Mouse (Mus musculus) liver, adult (tissue): ENCODE data around the gene Cpe.

Experiments used
- GATA4 ChIP-seq: IDR thresholded peaks from 2 replicates; pipeline ENCODE4 v1.6.1; 2014; ENCODE audit warnings: mild to moderate bottlenecking, low read length; ENCODE audit not compliant: insufficient replicate concordance

Gene Cpe

DNA sequence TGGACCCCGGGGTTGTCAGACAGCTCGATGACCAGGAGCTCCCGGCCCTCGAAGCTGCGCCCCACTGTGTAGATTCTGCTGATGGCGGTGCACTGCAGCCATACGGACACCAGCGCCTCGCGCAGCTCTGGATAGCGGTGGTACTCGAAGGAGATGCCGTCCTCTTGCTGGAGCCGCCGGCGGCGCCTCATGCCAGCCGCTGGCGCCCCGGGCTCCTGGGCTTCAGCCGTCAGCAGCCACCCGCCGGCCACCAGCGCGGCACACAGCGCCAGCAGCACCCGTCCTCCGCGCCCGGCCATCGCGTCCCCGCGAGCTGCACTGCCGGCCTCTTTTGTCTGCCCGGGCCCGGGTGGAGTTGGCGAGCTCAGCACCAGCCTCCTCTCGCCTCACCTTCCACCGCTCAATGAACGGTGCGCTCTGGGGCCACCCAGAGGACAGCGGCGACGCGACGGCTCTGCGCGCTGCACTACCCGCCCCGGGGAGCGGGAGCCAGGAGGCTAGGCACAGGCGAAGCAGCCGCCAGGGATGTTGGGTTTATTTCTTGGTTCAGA, at the start of gene Cpe:
Cpe (minus strand) TSS at position 404 of the 551 bp plus-strand sequence.
- no peak for TF ChIP-seq GATA4

GRCm38 (mm10) chr8:64740547-64741211, 47.8 kb upstream of the Cpe start:
- no peak for TF ChIP-seq GATA4

DNA sequence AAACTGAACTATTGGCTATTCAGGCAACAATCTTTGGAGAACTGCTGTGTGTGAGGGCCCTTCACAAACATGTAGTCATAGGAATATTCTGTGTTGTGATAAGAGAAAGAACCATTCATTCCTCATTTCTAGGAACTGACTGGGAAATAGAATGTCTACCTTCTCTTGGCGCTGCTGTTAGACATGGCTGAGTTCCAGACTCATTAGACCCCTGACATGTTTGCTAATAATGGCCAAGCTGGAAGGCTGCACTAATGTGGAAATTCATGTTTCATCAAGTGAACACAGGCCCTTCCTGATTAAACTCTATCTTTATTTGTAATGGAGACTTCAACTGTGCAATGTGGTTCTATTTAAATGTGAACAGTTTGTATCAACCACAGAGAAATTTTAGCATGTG, 46.1 kb upstream of the Cpe start:
- TF ChIP-seq GATA4, result no peak

DNA sequence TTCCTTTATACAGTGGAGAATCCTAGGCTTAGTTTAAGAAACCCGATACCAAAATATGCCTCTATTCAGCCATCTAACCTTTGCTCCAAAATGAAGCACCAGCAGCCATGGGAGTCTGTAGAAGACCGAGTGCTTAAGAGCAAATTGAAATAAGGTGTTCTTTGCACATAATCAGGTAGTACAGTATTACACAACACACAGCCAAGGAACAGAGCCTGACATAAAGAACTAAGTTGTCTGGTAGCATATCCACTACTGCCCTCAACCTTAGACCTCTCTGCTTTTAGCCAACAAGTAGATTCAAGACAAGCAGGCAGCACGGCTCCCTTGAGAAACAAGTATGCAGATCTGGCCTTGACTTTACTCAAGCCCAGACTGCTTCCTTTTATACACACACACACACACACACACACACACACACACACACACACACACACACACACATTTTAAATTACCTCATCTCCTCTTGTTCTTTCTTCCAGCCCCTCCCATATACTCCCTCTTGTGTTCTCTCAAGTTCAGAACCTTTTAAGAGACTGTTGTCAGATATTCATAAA, 44.0 kb upstream of the Cpe start:
- no peak for TF ChIP-seq GATA4

DNA sequence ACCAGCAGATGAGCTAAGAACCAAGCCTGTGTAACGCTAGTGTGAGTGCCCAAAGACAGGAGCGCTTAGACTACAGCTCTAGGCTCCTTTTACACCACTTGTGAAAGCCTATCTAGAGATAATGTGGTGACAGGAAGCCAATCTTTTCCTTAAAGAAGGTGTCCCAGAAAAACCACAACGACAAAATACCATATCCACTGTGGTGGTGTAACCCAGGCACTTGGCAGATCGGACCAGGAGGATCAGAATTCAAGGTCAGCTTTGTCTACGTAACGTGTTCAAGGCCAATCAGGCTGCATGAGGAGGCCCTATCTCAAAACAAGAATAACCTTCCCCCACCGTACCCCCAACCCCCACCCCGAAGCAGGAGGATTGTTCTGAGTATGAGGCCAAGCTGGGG, 42.3 kb upstream of the Cpe start:
- TF ChIP-seq GATA4, result no peak

DNA sequence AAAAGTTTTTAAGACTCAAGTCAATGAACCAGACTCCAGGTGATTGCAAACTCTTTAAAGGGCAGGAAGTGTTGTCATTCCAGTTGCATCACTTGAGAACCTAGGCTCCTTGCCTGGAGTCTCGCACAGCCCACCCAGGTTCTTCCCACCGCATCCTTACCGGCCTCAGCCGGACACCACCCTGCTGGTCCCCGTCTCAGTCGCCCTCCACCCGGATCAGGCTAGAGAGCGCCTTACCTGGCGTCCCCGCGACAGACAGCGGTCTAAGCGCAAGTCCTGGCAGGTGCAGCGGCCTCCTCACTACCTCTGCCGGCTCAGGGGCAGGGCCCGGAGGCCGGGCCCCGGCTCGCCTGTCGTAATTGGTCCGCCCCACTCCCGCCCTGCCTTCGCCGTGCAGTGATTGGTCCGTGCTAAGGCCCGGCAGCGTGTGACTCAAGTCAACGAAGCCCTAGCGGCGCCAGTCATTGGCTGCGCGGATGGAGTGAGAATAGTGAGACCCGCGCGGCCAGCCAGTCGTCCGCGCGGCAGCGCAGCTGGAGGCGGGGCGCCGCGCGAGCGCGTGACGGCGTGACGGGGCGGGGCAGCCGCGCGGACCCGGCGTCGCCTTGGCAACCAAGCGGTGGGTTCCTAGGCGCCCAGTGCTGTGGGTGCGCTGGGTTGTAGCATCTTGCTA, 40.6 kb upstream of the Cpe start, which contains the start of gene Msmo1:
Msmo1 (minus strand) TSS at position 522 of the 673 bp plus-strand sequence.
- TF ChIP-seq GATA4, result no peak

GRCm38 (mm10) chr8:64732596-64732995, 39.7 kb upstream of the Cpe start:
- no peak for TF ChIP-seq GATA4

DNA sequence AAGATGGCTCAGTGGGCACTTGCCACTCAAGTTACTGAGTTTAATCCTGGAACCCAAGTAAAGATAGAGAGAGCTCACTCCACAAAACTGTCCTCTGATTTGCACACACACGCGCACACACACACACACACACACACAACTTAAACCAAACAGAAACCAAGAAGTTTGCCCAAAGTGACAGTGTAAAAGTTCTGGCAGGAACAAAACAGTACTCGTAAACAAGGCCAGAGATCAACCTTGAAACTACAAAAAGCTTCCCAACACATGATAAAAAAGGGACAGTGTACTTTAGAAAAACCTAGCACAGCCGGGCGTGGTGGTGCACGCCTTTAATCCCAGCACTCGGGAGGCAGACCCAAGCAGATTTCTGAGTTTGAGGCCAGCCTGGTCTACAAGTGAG, 35.3 kb upstream of the Cpe start:
- no peak for TF ChIP-seq GATA4

- no peak for TF ChIP-seq GATA4
These were observed 33.4 kb upstream of the Cpe start for GRCm38 (mm10) chr8:64726190-64726695.

GRCm38 (mm10) chr8:64723206-64723605, 30.4 kb upstream of the Cpe start:
- TF ChIP-seq GATA4, result no peak

DNA sequence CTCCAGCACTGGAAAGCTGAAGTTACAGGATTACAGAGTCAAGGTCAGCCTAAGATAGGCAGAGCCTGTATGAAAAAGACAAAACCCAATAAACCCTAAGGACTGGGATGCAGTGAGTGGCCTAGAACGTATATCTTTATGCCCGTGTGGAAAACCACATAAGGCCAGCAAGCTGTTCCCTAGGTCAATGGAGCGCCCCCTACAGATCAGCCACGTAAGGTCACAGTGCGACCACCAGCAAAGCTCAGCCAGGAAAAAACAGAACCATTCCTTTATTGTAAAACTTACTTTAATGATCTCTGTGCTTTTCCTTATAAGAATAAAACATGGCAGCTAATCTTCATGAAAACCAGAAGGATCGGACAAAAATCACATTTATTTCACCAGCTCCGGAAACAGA, 25.0 kb upstream of the Cpe start:
- TF ChIP-seq GATA4, result no peak

- no peak for TF ChIP-seq GATA4
These were observed 19.6 kb upstream of the Cpe start for GRCm38 (mm10) chr8:64712499-64712898.

GRCm38 (mm10) chr8:64711544-64711943, 18.7 kb upstream of the Cpe start:
- no peak for TF ChIP-seq GATA4

GRCm38 (mm10) chr8:64707481-64707880, 14.6 kb upstream of the Cpe start:
- no peak for TF ChIP-seq GATA4

GRCm38 (mm10) chr8:64703191-64703590, 10.3 kb upstream of the Cpe start:
- no peak for TF ChIP-seq GATA4
